Mouse (Mus musculus): Measurements from ENCODE around the gene Hoxa9. TPM values are rescaled to one million over a fixed set of nuclear protein-coding genes. Genes with fewer than 3 reads are reported as not detected.

The Hoxa9 gene
- total and polyA plus RNA-seq, 2 experiments = 0.10 TPM; not detected in 1

GRCm38 (mm10) chr6:52273656-52274280 is 42.9 kb upstream of the Hoxa9 start:
- 0 out of 2 replicates have a peak, but pooled peaks cover 4% of the 10 kb centered on the region for H3K4me1 ChIP-seq (ENCODE audit: control insufficient read depth, insufficient read depth, low read length)
- peaks cover 24% of the 10 kb centered on the region; the same call in 1 of the 2 replicates for H3K27me3 ChIP-seq (ENCODE audit: control insufficient read depth, insufficient read depth, low read length)
- no peak overlapping the region for H3K9ac ChIP-seq (ENCODE audit: low read depth, low read length)
- no peaks in the 10 kb centered on the region for H3K36me3 ChIP-seq (ENCODE audit: control insufficient read depth, insufficient read depth, low read length)
- DNase-seq (ENCODE audit: extremely low read depth, low read depth, low spot score) = no peak
- WGBS = 11% methylated on average over 22 of the region's 22 CpGs
- no peak for TF ChIP-seq CTCF (IDR thresholded peaks at IDR 0.05; ENCODE audit: low read depth, low read length)
- TF ChIP-seq POLR2A (IDR thresholded peaks at IDR 0.05; ENCODE audit: extremely low read depth, insufficient read depth, low read length) = no peak
- no peak overlapping the region for H3K4me3 ChIP-seq (ENCODE audit: insufficient read depth, low read depth, low read length)
- H3K27ac ChIP-seq (replicated peaks; ENCODE audit: insufficient read depth, low read depth, low read length) = no peak overlapping the region
- no peaks in the 10 kb centered on the region for H3K79me2 ChIP-seq (ENCODE audit: control insufficient read depth, insufficient read depth, low read length)

GRCm38 (mm10) chr6:52272766-52273655 is 42.1 kb upstream of the Hoxa9 start:
- Histone ChIP-seq H3K9ac (ENCODE audit: low read depth, low read length) (no peak overlapping the region), H3K79me2 (ENCODE audit: control insufficient read depth, insufficient read depth, low read length) (no peaks in the 10 kb centered on the region), H3K27me3 (ENCODE audit: control insufficient read depth, insufficient read depth, low read length) (peaks cover 27% of the 10 kb centered on the region; the same call in 1 of the 2 replicates), H3K4me1 (ENCODE audit: control insufficient read depth, insufficient read depth, low read length) (0 out of 2 replicates have a peak, but pooled peaks cover 4% of the 10 kb centered on the region), H3K4me3 (ENCODE audit: insufficient read depth, low read depth, low read length) (no peak overlapping the region), H3K36me3 (ENCODE audit: control insufficient read depth, insufficient read depth, low read length) (no peaks in the 10 kb centered on the region), H3K27ac (replicated peaks; ENCODE audit: insufficient read depth, low read depth, low read length) (no peak overlapping the region)
- TF ChIP-seq POLR2A (IDR thresholded peaks at IDR 0.05; ENCODE audit: extremely low read depth, insufficient read depth, low read length) = no peak
- no peak for TF ChIP-seq CTCF (IDR thresholded peaks at IDR 0.05; ENCODE audit: low read depth, low read length)
- WGBS = 30% methylated on average over 22 of the region's 22 CpGs
- DNase-seq (ENCODE audit: extremely low read depth, low read depth, low spot score) = no peak

GRCm38 (mm10) chr6:52270494-52271480 is 39.9 kb upstream of the Hoxa9 start:
- H3K36me3 ChIP-seq (ENCODE audit: control insufficient read depth, insufficient read depth, low read length) = no peaks in the 10 kb centered on the region
- H3K27me3 ChIP-seq (ENCODE audit: control insufficient read depth, insufficient read depth, low read length) = peaks cover 35% of the 10 kb centered on the region
- DNase-seq (ENCODE audit: extremely low read depth, low read depth, low spot score) = peak; percentile 66
- no peak overlapping the region for H3K27ac ChIP-seq (replicated peaks; ENCODE audit: insufficient read depth, low read depth, low read length)
- no peaks in the 10 kb centered on the region for H3K79me2 ChIP-seq (ENCODE audit: control insufficient read depth, insufficient read depth, low read length)
- no peak overlapping the region for H3K4me3 ChIP-seq (ENCODE audit: insufficient read depth, low read depth, low read length)
- no peak overlapping the region for H3K9ac ChIP-seq (ENCODE audit: low read depth, low read length)
- TF ChIP-seq POLR2A (IDR thresholded peaks at IDR 0.05; ENCODE audit: extremely low read depth, insufficient read depth, low read length) (no peak), CTCF (IDR thresholded peaks at IDR 0.05; ENCODE audit: low read depth, low read length) (peak; percentile 74)
- WGBS = 10% methylated on average over 23 of the region's 23 CpGs
- H3K4me1 ChIP-seq (ENCODE audit: control insufficient read depth, insufficient read depth, low read length) = 0 out of 2 replicates have a peak, but pooled peaks cover 4% of the 10 kb centered on the region

GRCm38 (mm10) chr6:52268756-52269155 is 37.9 kb upstream of the Hoxa9 start:
- Histone ChIP-seq H3K4me3 (ENCODE audit: insufficient read depth, low read depth, low read length) (no peak overlapping the region), H3K36me3 (ENCODE audit: control insufficient read depth, insufficient read depth, low read length) (no peaks in the 10 kb centered on the region), H3K4me1 (ENCODE audit: control insufficient read depth, insufficient read depth, low read length) (0 out of 2 replicates have a peak, but pooled peaks cover 4% of the 10 kb centered on the region), H3K79me2 (ENCODE audit: control insufficient read depth, insufficient read depth, low read length) (no peaks in the 10 kb centered on the region), H3K27me3 (ENCODE audit: control insufficient read depth, insufficient read depth, low read length) (peaks cover 37% of the 10 kb centered on the region), H3K27ac (replicated peaks; ENCODE audit: insufficient read depth, low read depth, low read length) (no peak overlapping the region), H3K9ac (ENCODE audit: low read depth, low read length) (no peak overlapping the region)
- WGBS = 16% methylated on average over 3 of the region's 3 CpGs
- TF ChIP-seq POLR2A (IDR thresholded peaks at IDR 0.05; ENCODE audit: extremely low read depth, insufficient read depth, low read length) = no peak
- no peak for TF ChIP-seq CTCF (IDR thresholded peaks at IDR 0.05; ENCODE audit: low read depth, low read length)
- no peak for DNase-seq (ENCODE audit: extremely low read depth, low read depth, low spot score)

- H3K79me2 ChIP-seq (ENCODE audit: control insufficient read depth, insufficient read depth, low read length) = no peaks in the 10 kb centered on the region
- no peak overlapping the region for H3K27ac ChIP-seq (replicated peaks; ENCODE audit: insufficient read depth, low read depth, low read length)
- H3K4me1 ChIP-seq (ENCODE audit: control insufficient read depth, insufficient read depth, low read length) = 0 out of 2 replicates have a peak, but pooled peaks cover 4% of the 10 kb centered on the region
- DNase-seq (ENCODE audit: extremely low read depth, low read depth, low spot score) = no peak
- no peak overlapping the region for H3K4me3 ChIP-seq (ENCODE audit: insufficient read depth, low read depth, low read length)
- WGBS = 24% methylated on average over 7 of the region's 7 CpGs
- no peak overlapping the region for H3K9ac ChIP-seq (ENCODE audit: low read depth, low read length)
- TF ChIP-seq POLR2A (IDR thresholded peaks at IDR 0.05; ENCODE audit: extremely low read depth, insufficient read depth, low read length) (no peak), CTCF (IDR thresholded peaks at IDR 0.05; ENCODE audit: low read depth, low read length) (no peak)
- no peaks in the 10 kb centered on the region for H3K36me3 ChIP-seq (ENCODE audit: control insufficient read depth, insufficient read depth, low read length)
- H3K27me3 ChIP-seq (ENCODE audit: control insufficient read depth, insufficient read depth, low read length) = peaks cover 34% of the 10 kb centered on the region
These were observed 37.5 kb upstream of the Hoxa9 start for GRCm38 (mm10) chr6:52268341-52268740.

Data from liver, adult 2 months (tissue).